Mouse (Mus musculus) limb, embryonic 15.5 days (tissue): ENCODE results near the gene P4hb. TPM values are rescaled to one million over a fixed set of nuclear protein-coding genes. Genes with fewer than 3 reads are reported as not detected.
A peak's percentile ranks its signal among the peaks of the same experiment; 100 is the strongest.

Experiments used
- ATAC-seq: fragments of 200-750 bp; cut with Nextera tagmentation; 2 replicates; pipeline ENCODE4 v1.8.0; 2017; ENCODE audit warnings: low read depth, moderate TSS enrichment; ENCODE audit not compliant: insufficient number of reproducible peaks, low FRiP score, low TSS enrichment
- H3K27ac ChIP-seq: fragments of 300-500 bp; sonication (generic); 2 replicates; pipeline ENCODE4 v1.5.1; 2015; ENCODE audit warnings: moderate library complexity, mild to moderate bottlenecking, inconsistent platforms
- H3K27me3 ChIP-seq: fragments of 300-500 bp; sonication (generic); 2 replicates; pipeline ENCODE4 v1.6.1; 2015; ENCODE audit warnings: inconsistent platforms
- H3K36me3 ChIP-seq: fragments of 300-500 bp; sonication (generic); 2 replicates; pipeline ENCODE4 v1.6.1; 2015; ENCODE audit warnings: inconsistent platforms
- H3K4me1 ChIP-seq: fragments of 300-500 bp; sonication (generic); 2 replicates; pipeline ENCODE4 v1.6.1; 2015; ENCODE audit warnings: inconsistent platforms
- H3K4me2 ChIP-seq: fragments of 300-500 bp; sonication (generic); 2 replicates; pipeline ENCODE4 v1.6.1; 2015; ENCODE audit warnings: mild to moderate bottlenecking, inconsistent platforms
- H3K4me3 ChIP-seq: fragments of 300-500 bp; sonication (generic); 2 replicates; pipeline ENCODE4 v1.5.1; 2015; ENCODE audit warnings: mild to moderate bottlenecking, inconsistent platforms
- H3K9ac ChIP-seq: fragments of 300-500 bp; sonication (generic); 2 replicates; pipeline ENCODE4 v1.6.1; 2015; ENCODE audit warnings: inconsistent platforms
- H3K9me3 ChIP-seq: fragments of 300-500 bp; sonication (generic); 2 replicates; pipeline ENCODE4 v1.6.1; 2016; ENCODE audit warnings: inconsistent platforms
- WGBS: fragments of 180-500 bp; shearing (Covaris S2); methylation state at CpG from one replicate; pipeline ENCODE4 v1.1.7; 2015; 5-methylcytosine and 5-hydroxymethylcytosine counted together
- polyA plus RNA-seq: library from polyadenylated mRNA; unstranded; fragments of >200 nt; fragmentation: Nextera tagmentation; extraction: Ambion mirVana; gene quantifications from 2 replicates; pipeline ENCODE4 v1.2.1, GENCODE M21; 2015

P4hb gene
- polyA plus RNA-seq, 1 experiment from 2014 or later: 1,021 TPM

GRCm38 (mm10) chr11:120612763-120613162 lies 39.7 kb upstream of the P4hb start:
- Histone ChIP-seq H3K9ac (no peak overlapping the region), H3K4me1 (peaks cover 33% of the 10 kb centered on the region), H3K4me3 (no peak overlapping the region), H3K4me2 (no peak overlapping the region), H3K27me3 (peaks cover 6% of the 10 kb centered on the region), H3K27ac (no peak overlapping the region), H3K9me3 (no peaks in the 10 kb centered on the region), H3K36me3 (peaks cover 57% of the 10 kb centered on the region)
- ATAC-seq: no peak
- 35% methylated on average over 6 of the region's 6 CpGs for WGBS

GRCm38 (mm10) chr11:120610477-120611046 lies 37.5 kb upstream of the P4hb start:
- H3K27me3 ChIP-seq: peaks cover 6% of the 10 kb centered on the region
- H3K4me3 ChIP-seq: no peak overlapping the region
- no peak overlapping the region for H3K27ac ChIP-seq
- H3K9me3 ChIP-seq: no peaks in the 10 kb centered on the region
- peaks cover 73% of the 10 kb centered on the region for H3K36me3 ChIP-seq
- ATAC-seq: no peak
- H3K9ac ChIP-seq: no peak overlapping the region
- WGBS: 88% methylated on average over 9 of the region's 9 CpGs
- H3K4me2 ChIP-seq: no peak overlapping the region
- H3K4me1 ChIP-seq: peaks cover 19% of the 10 kb centered on the region

- peaks cover 19% of the 10 kb centered on the region for H3K4me1 ChIP-seq
- H3K27ac ChIP-seq: no peak overlapping the region
- no peak overlapping the region for H3K9ac ChIP-seq
- no peak for ATAC-seq
- peaks cover 77% of the 10 kb centered on the region for H3K36me3 ChIP-seq
- no peak overlapping the region for H3K4me3 ChIP-seq
- peaks cover 6% of the 10 kb centered on the region for H3K27me3 ChIP-seq
- WGBS: 35% methylated on average over 8 of the region's 8 CpGs
- H3K9me3 ChIP-seq: no peaks in the 10 kb centered on the region
- no peak overlapping the region for H3K4me2 ChIP-seq
Observed at GRCm38 (mm10) chr11:120609250-120609649, 36.2 kb upstream of the P4hb start.

- H3K4me1 ChIP-seq: peaks cover 19% of the 10 kb centered on the region
- peaks cover 6% of the 10 kb centered on the region for H3K27me3 ChIP-seq
- no peak for ATAC-seq
- H3K4me3 ChIP-seq: peak within 1 kb of the TSS; percentile 33
- H3K9me3 ChIP-seq: no peaks in the 10 kb centered on the region
- peaks cover 78% of the 10 kb centered on the region for H3K36me3 ChIP-seq
- H3K9ac ChIP-seq: peak within 1 kb of the TSS; percentile 26
- 5% methylated on average over 45 of the region's 45 CpGs for WGBS
- H3K27ac ChIP-seq: no peak within 1 kb of the TSS
- H3K4me2 ChIP-seq: peak within 1 kb of the TSS; percentile 58
Observed at GRCm38 (mm10) chr11:120608241-120609034, 35.4 kb upstream of the P4hb start, which contains the start of gene Npb. Npb (plus strand) TSS chr11:120608477.

- 82% methylated on average over 4 of the region's 4 CpGs for WGBS
- Histone ChIP-seq H3K4me1 (peaks cover 19% of the 10 kb centered on the region), H3K9ac (no peak overlapping the region), H3K9me3 (no peaks in the 10 kb centered on the region), H3K27me3 (peaks cover 6% of the 10 kb centered on the region), H3K27ac (no peak overlapping the region), H3K4me2 (no peak overlapping the region), H3K36me3 (peaks cover 78% of the 10 kb centered on the region), H3K4me3 (no peak overlapping the region)
- ATAC-seq: no peak
Observed at GRCm38 (mm10) chr11:120606764-120607163, 33.7 kb upstream of the P4hb start.

- H3K36me3 ChIP-seq: peaks cover 72% of the 10 kb centered on the region
- ATAC-seq: no peak
- H3K9ac ChIP-seq: no peak overlapping the region
Observed at GRCm38 (mm10) chr11:120605667-120606066, 32.6 kb upstream of the P4hb start.

GRCm38 (mm10) chr11:120603545-120603944 lies 30.5 kb upstream of the P4hb start:
- Histone ChIP-seq H3K9ac (no peak overlapping the region), H3K4me3 (no peak overlapping the region), H3K36me3 (peaks cover 61% of the 10 kb centered on the region), H3K27ac (no peak overlapping the region), H3K4me1 (peaks cover 17% of the 10 kb centered on the region), H3K4me2 (no peak overlapping the region), H3K27me3 (peaks cover 3% of the 10 kb centered on the region; the same call in 1 of the 2 replicates), H3K9me3 (no peaks in the 10 kb centered on the region)
- 79% methylated on average over 2 of the region's 2 CpGs for WGBS
- no peak for ATAC-seq

More at GRCm38 (mm10) chr11:120605667-120606066, 32.6 kb upstream of the P4hb start:
- H3K4me2 ChIP-seq: no peak overlapping the region
- H3K27ac ChIP-seq: no peak overlapping the region
- WGBS: 89% methylated on average over 7 of the region's 7 CpGs
- H3K9me3 ChIP-seq: no peaks in the 10 kb centered on the region
- H3K27me3 ChIP-seq: peaks cover 6% of the 10 kb centered on the region
- no peak overlapping the region for H3K4me3 ChIP-seq
- peaks cover 19% of the 10 kb centered on the region for H3K4me1 ChIP-seq

GRCm38 (mm10) chr11:120600716-120601115 lies 27.7 kb upstream of the P4hb start:
- no peaks in the 10 kb centered on the region for H3K27me3 ChIP-seq
- H3K4me1 ChIP-seq: peaks cover 24% of the 10 kb centered on the region
- peaks cover 58% of the 10 kb centered on the region for H3K36me3 ChIP-seq
- no peaks in the 10 kb centered on the region for H3K9me3 ChIP-seq
- H3K4me2 ChIP-seq: no peak overlapping the region
- H3K9ac ChIP-seq: no peak overlapping the region
- 94% methylated on average over 3 of the region's 3 CpGs for WGBS
- H3K27ac ChIP-seq: no peak overlapping the region
- no peak for ATAC-seq
- H3K4me3 ChIP-seq: no peak overlapping the region

- Histone ChIP-seq H3K27me3 (no peaks in the 10 kb centered on the region), H3K4me1 (peaks cover 27% of the 10 kb centered on the region), H3K27ac (peak overlapping the region; percentile 93), H3K9me3 (no peaks in the 10 kb centered on the region), H3K4me3 (peak overlapping the region; percentile 95), H3K36me3 (peaks cover 56% of the 10 kb centered on the region), H3K4me2 (peak overlapping the region; percentile 74), H3K9ac (peak overlapping the region; percentile 97)
- WGBS: 40% methylated on average over 17 of the region's 17 CpGs
- no peak for ATAC-seq
Observed at GRCm38 (mm10) chr11:120598990-120599549, 26.0 kb upstream of the P4hb start.

- peak; percentile 96 for ATAC-seq
- Histone ChIP-seq H3K27me3 (no peaks in the 10 kb centered on the region), H3K4me1 (peaks cover 27% of the 10 kb centered on the region), H3K4me3 (peak within 1 kb of the TSS; percentile 95), H3K4me2 (peak within 1 kb of the TSS; percentile 86), H3K27ac (peak within 1 kb of the TSS; percentile 93), H3K9me3 (no peaks in the 10 kb centered on the region), H3K9ac (peak within 1 kb of the TSS; percentile 97), H3K36me3 (peaks cover 56% of the 10 kb centered on the region)
- WGBS: under 1% methylated on average over 88 of the region's 88 CpGs
Observed at GRCm38 (mm10) chr11:120598283-120598989, 25.4 kb upstream of the P4hb start, which contains the start of the genes Alyref and Anapc11. Alyref (minus strand) TSS chr11:120598365. Anapc11 (plus strand) TSS chr11:120598421.
